14 mouse cellular contexts compared by ENCODE assay signal in genomic region chr14:119908032-119908675, GRCm38 (mm10).
DNase-seq lines count a peak whose midpoint lies in the region; ATAC-seq and TF ChIP-seq lines count a peak whose summit lies in the region.
"Had no signal": no experiment of that assay in that cellular context is flagged by ENCODE, and none has a peak within 500 bp of the region (broad histone marks: within the 10 kb centered on the region; RNA-seq: fewer than 3 reads in every experiment).

No protein-coding gene starts in this region.

- H3K4me3 ChIP-seq in heart, embryonic 15.5 days = no peak overlapping the region
- no peak overlapping the region for H3K4me3 ChIP-seq in midbrain, postnatal 0 days (ENCODE audit: low read depth, low read length)
- no peak overlapping the region for H3K4me3 ChIP-seq in midbrain, embryonic 13.5 days (replicated peaks)
- peak overlapping the region; percentile 31 for H3K4me3 ChIP-seq in lung, embryonic 16.5 days (ENCODE audit: low read length)
- no peak overlapping the region for H3K4me3 ChIP-seq in stomach, embryonic 16.5 days (replicated peaks; ENCODE audit: low read length)
- H3K4me3 ChIP-seq: hindbrain, embryonic 10.5 days; midbrain, embryonic 15.5 days had no signal

- no peaks in the 10 kb centered on the region for H3K27me3 ChIP-seq in heart, embryonic 15.5 days
- no peaks in the 10 kb centered on the region for H3K27me3 ChIP-seq in midbrain, postnatal 0 days (ENCODE audit: insufficient read depth, low read length)
- no peaks in the 10 kb centered on the region for H3K27me3 ChIP-seq in midbrain, embryonic 13.5 days
- no peaks in the 10 kb centered on the region for H3K27me3 ChIP-seq in lung, embryonic 16.5 days (ENCODE audit: control insufficient read depth, insufficient read depth, low read depth, low read length)
- no peaks in the 10 kb centered on the region for H3K27me3 ChIP-seq in stomach, embryonic 16.5 days (ENCODE audit: control insufficient read depth, insufficient read depth, low read length)
- H3K27me3 ChIP-seq: midbrain, embryonic 15.5 days had no signal

- WGBS in heart, embryonic 15.5 days = 45% methylated on average over 13 of the region's 13 CpGs
- WGBS in midbrain, postnatal 0 days = 69% methylated on average over 13 of the region's 13 CpGs
- WGBS in midbrain, embryonic 13.5 days = 83% methylated on average over 13 of the region's 13 CpGs
- WGBS in lung, embryonic 16.5 days = 28% methylated on average over 13 of the region's 13 CpGs
- 49% methylated on average over 13 of the region's 13 CpGs for WGBS in stomach, embryonic 16.5 days

- peak overlapping the region; percentile 45 for H3K4me2 ChIP-seq in heart, embryonic 15.5 days
- no peak overlapping the region for H3K4me2 ChIP-seq in midbrain, postnatal 0 days (ENCODE audit: low read depth, low read length, poor library complexity, severe bottlenecking)
- H3K4me2 ChIP-seq in midbrain, embryonic 13.5 days (replicated peaks) = no peak overlapping the region
- H3K4me2 ChIP-seq in lung, embryonic 16.5 days (ENCODE audit: low read depth, low read length) = peak overlapping the region; percentile 52
- H3K4me2 ChIP-seq in stomach, embryonic 16.5 days (ENCODE audit: low read depth, low read length) = peak overlapping the region; percentile 26
- H3K4me2 ChIP-seq: midbrain, embryonic 15.5 days had no signal

- ATAC-seq in heart, embryonic 15.5 days (replicated peaks; ENCODE audit: insufficient number of reproducible peaks, insufficient read depth, low FRiP score, low read depth) = no peak
- ATAC-seq in midbrain, postnatal 0 days (ENCODE audit: low FRiP score) = no peak
- ATAC-seq in midbrain, embryonic 13.5 days = no peak
- ATAC-seq in lung, embryonic 16.5 days (ENCODE audit: low read depth) = peak; percentile 87
- ATAC-seq in stomach, embryonic 16.5 days (ENCODE audit: insufficient read depth, low FRiP score) = no peak
- no peak for ATAC-seq in cerebellum, adult (ENCODE audit: insufficient number of reproducible peaks, low FRiP score, low TSS enrichment)
- ATAC-seq: midbrain, embryonic 15.5 days had no signal

- DNase-seq in heart, postnatal 14 days = no peak
- peak; percentile 28 for DNase-seq in midbrain, postnatal 0 days (ENCODE audit: low spot score)
- no peak for DNase-seq in embryo, embryonic 10.5 days (ENCODE audit: low spot score)
- DNase-seq: adrenal gland, postnatal 25 days; cerebellum, adult 11-12 months; kidney, adult 18-20 months had no signal

- no peaks in the 10 kb centered on the region for H3K9me3 ChIP-seq in heart, embryonic 15.5 days (replicated peaks)
- H3K9me3 ChIP-seq in midbrain, postnatal 0 days (ENCODE audit: low read length) = no peaks in the 10 kb centered on the region
- no peaks in the 10 kb centered on the region for H3K9me3 ChIP-seq in midbrain, embryonic 13.5 days
- no peaks in the 10 kb centered on the region for H3K9me3 ChIP-seq in lung, embryonic 16.5 days (ENCODE audit: control insufficient read depth, low read length)
- no peaks in the 10 kb centered on the region for H3K9me3 ChIP-seq in stomach, embryonic 16.5 days (replicated peaks; ENCODE audit: control insufficient read depth, low read length)
- H3K9me3 ChIP-seq: hindbrain, embryonic 10.5 days; midbrain, embryonic 15.5 days had no signal

- no peak for TF ChIP-seq CTCF in midbrain, postnatal 0 days (IDR thresholded peaks at IDR 0.05)

- H3K36me3 ChIP-seq in heart, embryonic 15.5 days = no peaks in the 10 kb centered on the region
- H3K36me3 ChIP-seq in midbrain, postnatal 0 days (ENCODE audit: insufficient read depth, low read length) = no peaks in the 10 kb centered on the region
- no peaks in the 10 kb centered on the region for H3K36me3 ChIP-seq in midbrain, embryonic 13.5 days
- no peaks in the 10 kb centered on the region for H3K36me3 ChIP-seq in lung, embryonic 16.5 days (ENCODE audit: control insufficient read depth, insufficient read depth, low read length)
- no peaks in the 10 kb centered on the region for H3K36me3 ChIP-seq in stomach, embryonic 16.5 days (ENCODE audit: control insufficient read depth, insufficient read depth, low read length)
- H3K36me3 ChIP-seq: G1E; hindbrain, embryonic 10.5 days; midbrain, embryonic 15.5 days had no signal

- intact Hi-C loops in heart, postnatal 14 days (cut with DNase I) = no loop called here

- H3K4me1 ChIP-seq in heart, embryonic 15.5 days (replicated peaks) = no peaks in the 10 kb centered on the region
- no peaks in the 10 kb centered on the region for H3K4me1 ChIP-seq in midbrain, postnatal 0 days (ENCODE audit: insufficient read depth, low read length)
- no peaks in the 10 kb centered on the region for H3K4me1 ChIP-seq in midbrain, embryonic 13.5 days (replicated peaks)
- H3K4me1 ChIP-seq in lung, embryonic 16.5 days (replicated peaks; ENCODE audit: control insufficient read depth, insufficient read depth, low read length) = 0 out of 2 replicates have a peak, but pooled peaks cover 2% of the 10 kb centered on the region
- H3K4me1 ChIP-seq in stomach, embryonic 16.5 days (ENCODE audit: control insufficient read depth, insufficient read depth, low read length) = no peaks in the 10 kb centered on the region
- H3K4me1 ChIP-seq: hindbrain, embryonic 10.5 days; midbrain, embryonic 15.5 days had no signal

- H3K27ac ChIP-seq in heart, embryonic 15.5 days = no peak overlapping the region
- H3K27ac ChIP-seq in midbrain, postnatal 0 days (ENCODE audit: low read depth, low read length) = no peak overlapping the region
- H3K27ac ChIP-seq in midbrain, embryonic 13.5 days = no peak overlapping the region
- H3K27ac ChIP-seq in lung, embryonic 16.5 days (ENCODE audit: low read length) = peak overlapping the region; percentile 76
- no peak overlapping the region for H3K27ac ChIP-seq in stomach, embryonic 16.5 days (ENCODE audit: low read length)
- H3K27ac ChIP-seq: hindbrain, embryonic 10.5 days; midbrain, embryonic 15.5 days had no signal

- H3K9ac ChIP-seq in heart, embryonic 15.5 days = no peak overlapping the region
- no peak overlapping the region for H3K9ac ChIP-seq in midbrain, postnatal 0 days (replicated peaks; ENCODE audit: low read length, poor library complexity, severe bottlenecking)
- no peak overlapping the region for H3K9ac ChIP-seq in midbrain, embryonic 13.5 days (replicated peaks)
- H3K9ac ChIP-seq in lung, embryonic 16.5 days (ENCODE audit: low read length) = peak overlapping the region; percentile 26; the same call in 1 of the 2 replicates
- no peak overlapping the region for H3K9ac ChIP-seq in stomach, embryonic 16.5 days (ENCODE audit: low read length)
- H3K9ac ChIP-seq: midbrain, embryonic 15.5 days had no signal

Comparison
In these comparisons a context has a peak if more than half of its experiments do, and no peak if none do; other contexts are left out.
1. H3K4me2 ChIP-seq: peak in heart, embryonic 15.5 days (single experiment), lung, embryonic 16.5 days (single experiment) and stomach, embryonic 16.5 days (single experiment); none in midbrain, postnatal 0 days (single experiment) and midbrain, embryonic 13.5 days (single experiment).